Mouse (Mus musculus): ENCODE results near the gene Irak4.

The Irak4 gene

GRCm38 (mm10) chr15:94593586-94593985, 50.1 kb downstream of the Irak4 start:
- in situ Hi-C loops (cut with MboI; ENCODE audit: low pct_unique_long_range_greater_than_20kb in 1 of 2, low sequenced_read_pairs in 2 of 2, unreplicated experiment in 1 of 2) = no loop called here

GRCm38 (mm10) chr15:94600145-94600707, 56.8 kb downstream of the Irak4 start:
- in situ Hi-C loops (cut with MboI; ENCODE audit: low pct_unique_long_range_greater_than_20kb in 1 of 2, low sequenced_read_pairs in 2 of 2, unreplicated experiment in 1 of 2) = no loop called here

- in situ Hi-C loops (cut with MboI; ENCODE audit: low pct_unique_long_range_greater_than_20kb in 1 of 2, low sequenced_read_pairs in 2 of 2, unreplicated experiment in 1 of 2) = no loop called here
Measured at GRCm38 (mm10) chr15:94601339-94601738, 57.9 kb downstream of the Irak4 start.

GRCm38 (mm10) chr15:94602441-94602840, 59.0 kb downstream of the Irak4 start:
- in situ Hi-C loops (cut with MboI; ENCODE audit: low pct_unique_long_range_greater_than_20kb in 1 of 2, low sequenced_read_pairs in 2 of 2, unreplicated experiment in 1 of 2) = no loop called here

GRCm38 (mm10) chr15:94607768-94608167, 64.3 kb downstream of the Irak4 start:
- in situ Hi-C loops (cut with MboI; ENCODE audit: low pct_unique_long_range_greater_than_20kb in 1 of 2, low sequenced_read_pairs in 2 of 2, unreplicated experiment in 1 of 2) = no loop called here

GRCm38 (mm10) chr15:94616036-94616435, 72.6 kb downstream of the Irak4 start:
- in situ Hi-C loops (cut with MboI; ENCODE audit: low pct_unique_long_range_greater_than_20kb in 1 of 2, low sequenced_read_pairs in 2 of 2, unreplicated experiment in 1 of 2) = no loop called here

GRCm38 (mm10) chr15:94620909-94621308, 77.5 kb downstream of the Irak4 start:
- in situ Hi-C loops (cut with MboI; ENCODE audit: low pct_unique_long_range_greater_than_20kb in 1 of 2, low sequenced_read_pairs in 2 of 2, unreplicated experiment in 1 of 2) = no loop called here

GRCm38 (mm10) chr15:94628463-94628829, 85.0 kb downstream of the Irak4 start:
- in situ Hi-C loops (cut with MboI; ENCODE audit: low pct_unique_long_range_greater_than_20kb in 1 of 2, low sequenced_read_pairs in 2 of 2, unreplicated experiment in 1 of 2) = no loop called here

GRCm38 (mm10) chr15:94628830-94629601, 85.6 kb downstream of the Irak4 start, which contains the start of gene Tmem117:
Gene Tmem117, plus strand, starts transcription at chr15:94629232.
- in situ Hi-C loops (cut with MboI; ENCODE audit: low pct_unique_long_range_greater_than_20kb in 1 of 2, low sequenced_read_pairs in 2 of 2, unreplicated experiment in 1 of 2) = no loop called here

- in situ Hi-C loops (cut with MboI; ENCODE audit: low pct_unique_long_range_greater_than_20kb in 1 of 2, low sequenced_read_pairs in 2 of 2, unreplicated experiment in 1 of 2) = no loop called here
Measured at GRCm38 (mm10) chr15:94630553-94630952, 87.1 kb downstream of the Irak4 start.

Data from mouse embryonic stem cell (cell line).